Mouse (Mus musculus) megakaryocyte, embryonic 14.5 days (primary cell): Measurements from ENCODE around the gene Col16a1.

ENCODE experiments used
- FLI1 ChIP-seq: IDR thresholded peaks from 2 replicates; pipeline ENCODE4 v1.6.1; 2012; ENCODE audit warnings: low read length, inconsistent platforms, mixed read lengths
- GATA1 ChIP-seq: IDR thresholded peaks from 3 replicates; pipeline ENCODE4 v1.6.1; 2012; ENCODE audit warnings: mixed read lengths, low read length, inconsistent platforms, borderline replicate concordance

DNA sequence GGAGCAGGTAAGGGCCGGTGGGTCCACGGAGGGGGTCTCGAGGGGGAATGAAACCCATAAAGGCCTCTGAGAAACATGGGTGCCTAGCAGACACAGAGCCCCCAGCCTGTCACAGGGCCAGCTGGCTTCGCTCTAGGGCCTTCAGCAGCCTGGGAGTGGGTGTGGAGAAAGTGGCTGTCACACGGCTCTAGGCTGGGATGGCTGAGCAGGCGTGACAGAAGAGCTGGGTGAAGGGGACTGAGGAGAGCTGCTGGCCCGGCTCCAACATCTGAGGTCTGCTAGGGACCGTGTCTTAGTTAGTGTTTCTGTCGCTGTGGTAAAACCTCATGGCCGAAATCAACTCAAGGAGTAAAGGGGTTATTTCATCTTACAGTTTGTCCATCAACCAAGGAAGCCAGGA, 45.5 kb upstream of the Col16a1 start:
- TF ChIP-seq FLI1: no peak
- no peak for TF ChIP-seq GATA1
